Mouse (Mus musculus): ENCODE measurements around the gene Abca8a. TPM values are rescaled to one million over a fixed set of nuclear protein-coding genes. Genes with fewer than 3 reads are reported as not detected.

The Abca8a gene
- total and polyA plus RNA-seq, 3 experiments = not detected

DNA sequence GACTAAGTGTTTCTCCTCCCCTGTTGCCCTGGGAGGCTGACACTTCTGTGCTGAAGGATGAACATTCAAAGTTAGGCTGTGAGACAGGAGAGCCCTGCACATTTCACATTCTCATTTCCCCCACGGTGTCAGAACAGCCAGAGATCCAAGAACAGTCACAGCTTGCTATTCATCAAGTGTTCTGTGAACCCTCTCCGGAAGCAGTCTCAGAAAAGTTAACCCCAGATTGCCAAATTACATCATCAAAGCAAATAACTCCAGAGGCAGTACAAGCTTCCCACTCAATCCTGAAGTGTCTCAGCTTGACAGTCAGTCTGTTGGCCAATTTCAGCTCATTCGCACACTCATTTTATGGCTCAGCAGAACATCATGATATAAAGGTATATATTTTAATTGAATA, 100.8 kb downstream of the Abca8a start:
- H3K9ac ChIP-seq (ENCODE audit: control insufficient read depth, low read depth, low read length, poor library complexity, severe bottlenecking) = no peak overlapping the region
- no peak overlapping the region for H3K27ac ChIP-seq (ENCODE audit: control insufficient read depth, low read depth, low read length)

DNA sequence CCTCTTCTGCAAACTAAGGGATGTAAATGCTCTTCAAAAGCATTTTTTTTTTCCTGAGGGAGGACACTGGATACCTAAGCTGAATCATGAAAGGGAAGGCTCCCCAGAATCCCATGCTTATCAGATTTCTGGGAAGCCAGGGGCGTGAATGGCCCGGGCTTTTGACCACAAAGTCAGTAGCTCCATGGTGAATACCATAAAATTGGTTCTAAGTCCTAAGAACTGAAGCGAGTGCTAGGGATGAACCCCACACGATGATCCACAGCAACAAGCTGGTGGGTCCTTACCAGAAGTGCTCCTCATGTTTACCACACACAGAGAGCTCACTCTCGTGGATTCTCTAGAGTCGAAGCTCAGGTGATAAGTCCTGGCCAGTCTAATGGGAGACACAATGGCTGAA, 101.8 kb downstream of the Abca8a start:
- no peaks in the 10 kb centered on the region for H3K4me1 ChIP-seq (ENCODE audit: control insufficient read depth in 1 of 2, insufficient read depth in 2 of 2, low read length in 2 of 2)
- TF ChIP-seq E2F4 (IDR thresholded peaks at IDR 0.05; ENCODE audit: borderline replicate concordance, low read depth, low read length) (no peak), USF2 (IDR thresholded peaks at IDR 0.05; ENCODE audit: borderline replicate concordance in 1 of 2, insufficient read depth in 1 of 2, low read depth in 1 of 2, low read length in 2 of 2) (no peak), NRF1 (IDR thresholded peaks at IDR 0.05; ENCODE audit: insufficient read depth, low read depth, low read length, poor library complexity, severe bottlenecking) (no peak), USF1 (IDR thresholded peaks at IDR 0.05; ENCODE audit: low read depth, low read length) (no peak), CTCF (IDR thresholded peaks at IDR 0.05 in 2 of 3, conservative IDR thresholded peaks at IDR 0.05 in 1 of 3; ENCODE audit: control insufficient read depth in 1 of 3, insufficient read depth in 1 of 3, low read depth in 2 of 3, low read length in 3 of 3, poor library complexity in 1 of 3, severe bottlenecking in 1 of 3) (no peak), UBTF (IDR thresholded peaks at IDR 0.05; ENCODE audit: borderline replicate concordance, insufficient read depth, low read depth, low read length) (no peak), MAX (IDR thresholded peaks at IDR 0.05; ENCODE audit: low read length) (no peak), EP300 (IDR thresholded peaks at IDR 0.05; ENCODE audit: low read depth in 1 of 2, low read length in 2 of 2) (no peak), TAL1 (IDR thresholded peaks at IDR 0.05; ENCODE audit: low read length) (no peak), ETS1 (IDR thresholded peaks at IDR 0.05; ENCODE audit: low read depth, low read length) (no peak), MAZ (IDR thresholded peaks at IDR 0.05; ENCODE audit: low read depth, low read length) (no peak), ZC3H11A (IDR thresholded peaks at IDR 0.05; ENCODE audit: low read depth, low read length) (no peak), MYC (IDR thresholded peaks at IDR 0.05; ENCODE audit: low read depth, low read length) (no peak)
- no peak overlapping the region for H3K4me3 ChIP-seq (ENCODE audit: control insufficient read depth in 1 of 2, insufficient read depth in 1 of 2, low read depth in 2 of 2, low read length in 2 of 2)
- H3K9ac ChIP-seq (ENCODE audit: control insufficient read depth, low read depth, low read length, poor library complexity, severe bottlenecking) = no peak overlapping the region
- H3K9me3 ChIP-seq (replicated peaks; ENCODE audit: insufficient read depth, low read length) = no peaks in the 10 kb centered on the region
- H3K27me3 ChIP-seq (ENCODE audit: control insufficient read depth in 1 of 2, insufficient read depth in 2 of 2, low read length in 2 of 2) = no peaks in the 10 kb centered on the region
- H3K27ac ChIP-seq (ENCODE audit: control insufficient read depth, low read depth, low read length) = no peak overlapping the region
- DNase-seq (ENCODE audit: low read depth, low spot score) = no peak
- no peaks in the 10 kb centered on the region for H3K36me3 ChIP-seq (ENCODE audit: control insufficient read depth in 1 of 2, insufficient read depth in 2 of 2, low read length in 2 of 2)
- no peaks in the 10 kb centered on the region for H3K79me2 ChIP-seq (ENCODE audit: control insufficient read depth, insufficient read depth, low read length, poor library complexity)

More for the DNA sequence above, 100.8 kb downstream of the Abca8a start:
- no peak overlapping the region for H3K4me3 ChIP-seq (ENCODE audit: control insufficient read depth in 1 of 2, insufficient read depth in 1 of 2, low read depth in 2 of 2, low read length in 2 of 2)
- H3K79me2 ChIP-seq (ENCODE audit: control insufficient read depth, insufficient read depth, low read length, poor library complexity) = no peaks in the 10 kb centered on the region
- H3K9me3 ChIP-seq (replicated peaks; ENCODE audit: insufficient read depth, low read length) = no peaks in the 10 kb centered on the region
- TF ChIP-seq USF1 (IDR thresholded peaks at IDR 0.05; ENCODE audit: low read depth, low read length) = no peak
- TF ChIP-seq HCFC1 (IDR thresholded peaks at IDR 0.05; ENCODE audit: low read depth, low read length) = no peak
- no peak for TF ChIP-seq SMC3 (IDR thresholded peaks at IDR 0.05; ENCODE audit: low read depth, low read length)
- TF ChIP-seq SIN3A (IDR thresholded peaks at IDR 0.05; ENCODE audit: low read length) = no peak
- TF ChIP-seq RAD21 (IDR thresholded peaks at IDR 0.05; ENCODE audit: low read depth, low read length) = no peak
- no peak for TF ChIP-seq POLR2A (IDR thresholded peaks at IDR 0.05; ENCODE audit: control insufficient read depth in 1 of 2, insufficient read depth in 1 of 2, low read depth in 1 of 2, low read length in 2 of 2, poor library complexity in 1 of 2)
- no peak for TF ChIP-seq NELFE (IDR thresholded peaks at IDR 0.05; ENCODE audit: low read depth, low read length)
- TF ChIP-seq ZC3H11A (IDR thresholded peaks at IDR 0.05; ENCODE audit: low read depth, low read length) = no peak
- TF ChIP-seq CHD1 (IDR thresholded peaks at IDR 0.05; ENCODE audit: low read depth, low read length) = no peak
- TF ChIP-seq TCF12 (IDR thresholded peaks at IDR 0.05; ENCODE audit: low read depth, low read length) = no peak
- TF ChIP-seq ETS1 (IDR thresholded peaks at IDR 0.05; ENCODE audit: low read depth, low read length) = no peak
- no peak for TF ChIP-seq BHLHE40 (IDR thresholded peaks at IDR 0.05; ENCODE audit: borderline replicate concordance, low read depth, low read length)
- no peak for TF ChIP-seq CHD2 (IDR thresholded peaks at IDR 0.05; ENCODE audit: low read length)
- no peak for TF ChIP-seq E2F4 (IDR thresholded peaks at IDR 0.05; ENCODE audit: borderline replicate concordance, low read depth, low read length)
- TF ChIP-seq MYC (IDR thresholded peaks at IDR 0.05; ENCODE audit: low read depth, low read length) = no peak
- no peak for TF ChIP-seq MXI1 (IDR thresholded peaks at IDR 0.05; ENCODE audit: low read depth, low read length)
- no peaks in the 10 kb centered on the region for H3K36me3 ChIP-seq (ENCODE audit: control insufficient read depth in 1 of 2, insufficient read depth in 2 of 2, low read length in 2 of 2)
- no peak for DNase-seq (ENCODE audit: low read depth, low spot score)
- H3K4me1 ChIP-seq (ENCODE audit: control insufficient read depth in 1 of 2, insufficient read depth in 2 of 2, low read length in 2 of 2) = no peaks in the 10 kb centered on the region
- no peaks in the 10 kb centered on the region for H3K27me3 ChIP-seq (ENCODE audit: control insufficient read depth in 1 of 2, insufficient read depth in 2 of 2, low read length in 2 of 2)
